Mouse (Mus musculus) brain, embryonic 14.5 days (tissue): Measurements from ENCODE around the gene Mark2.

ENCODE experiments used
- CTCF ChIP-seq: fragments of 200-500 bp; IDR thresholded peaks from 2 replicates; pipeline ENCODE4 v1.5.1; 2012; ENCODE audit warnings: inconsistent platforms, mild to moderate bottlenecking, moderate library complexity, borderline replicate concordance; ENCODE audit not compliant: insufficient read depth, insufficient read length; ENCODE audit errors: extremely low read depth
- POLR2A ChIP-seq: fragments of 200-500 bp; IDR thresholded peaks from 2 replicates; pipeline ENCODE4 v1.6.1; 2012; ENCODE audit warnings: mild to moderate bottlenecking, inconsistent platforms, borderline replicate concordance; ENCODE audit not compliant: poor library complexity, insufficient read depth, insufficient read length, severe bottlenecking; ENCODE audit errors: extremely low read depth

DNA sequence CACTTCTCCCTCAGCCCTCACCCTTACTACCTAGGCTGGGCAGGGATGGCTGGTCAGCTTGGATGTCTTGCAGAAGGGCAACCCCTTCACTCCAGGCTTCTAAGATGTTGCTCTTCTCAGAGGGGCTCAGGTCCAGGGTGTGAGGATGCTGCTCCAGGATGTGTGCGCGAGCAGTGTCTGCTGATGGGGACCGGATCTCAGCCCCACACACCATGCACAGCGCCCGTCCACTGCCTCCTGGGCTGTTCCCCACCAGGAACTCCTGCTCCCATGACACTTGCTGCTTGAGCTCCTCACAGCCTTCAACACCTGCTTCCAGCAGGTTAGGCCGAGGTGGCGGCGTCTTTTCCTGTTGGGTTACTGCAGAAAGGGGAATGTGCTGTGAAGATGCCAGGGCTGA, 32.8 kb upstream of the Mark2 start:
- TF ChIP-seq CTCF (no peak), POLR2A (no peak)
